Mouse (Mus musculus): Measurements from ENCODE around the gene Ptpn13. TPM values are rescaled to one million over a fixed set of nuclear protein-coding genes. Genes with fewer than 3 reads are reported as not detected.
A peak's percentile ranks its signal among the peaks of the same experiment; 100 is the strongest.

The Ptpn13 gene
- polyA plus RNA-seq, 1 experiment from 2014 or later: 31.1 TPM

DNA sequence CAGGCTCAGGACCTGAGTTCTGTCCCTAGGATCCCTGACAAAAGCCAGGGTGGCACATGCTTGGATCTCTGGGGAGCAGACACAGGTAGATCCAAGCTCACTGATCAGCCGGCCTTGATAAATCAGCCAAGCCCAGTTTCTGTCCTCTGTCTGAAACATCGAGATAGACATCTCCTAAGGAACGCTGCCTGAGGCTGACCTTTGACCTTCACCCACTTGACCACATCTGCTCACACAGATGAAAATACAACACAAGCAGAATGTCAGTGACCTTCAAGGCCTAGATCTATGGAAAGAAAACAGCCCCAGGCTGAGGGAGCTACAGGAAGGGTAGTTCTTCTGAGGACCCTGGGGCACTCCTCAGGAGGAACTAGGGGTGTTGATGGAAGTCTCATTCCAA, 97.4 kb downstream of the Ptpn13 start:
- Histone ChIP-seq H3K27ac (ENCODE audit: low read length) (no peak overlapping the region), H3K9me3 (ENCODE audit: low read length) (no peaks in the 10 kb centered on the region), H3K4me2 (replicated peaks; ENCODE audit: low read depth, low read length) (no peak overlapping the region), H3K4me3 (ENCODE audit: low read length) (no peak overlapping the region), H3K4me1 (ENCODE audit: insufficient read depth, low read length) (peaks cover 6% of the 10 kb centered on the region; the same call in 1 of the 2 replicates), H3K9ac (replicated peaks; ENCODE audit: low read length) (no peak overlapping the region), H3K27me3 (ENCODE audit: insufficient read depth, low read length) (no peaks in the 10 kb centered on the region), H3K36me3 (ENCODE audit: insufficient read depth, low read length) (peaks cover 13% of the 10 kb centered on the region; the same call in 1 of the 2 replicates)
- ATAC-seq (ENCODE audit: low FRiP score, low TSS enrichment): no peak
- WGBS: 37% methylated on average over 3 of the region's 3 CpGs

DNA sequence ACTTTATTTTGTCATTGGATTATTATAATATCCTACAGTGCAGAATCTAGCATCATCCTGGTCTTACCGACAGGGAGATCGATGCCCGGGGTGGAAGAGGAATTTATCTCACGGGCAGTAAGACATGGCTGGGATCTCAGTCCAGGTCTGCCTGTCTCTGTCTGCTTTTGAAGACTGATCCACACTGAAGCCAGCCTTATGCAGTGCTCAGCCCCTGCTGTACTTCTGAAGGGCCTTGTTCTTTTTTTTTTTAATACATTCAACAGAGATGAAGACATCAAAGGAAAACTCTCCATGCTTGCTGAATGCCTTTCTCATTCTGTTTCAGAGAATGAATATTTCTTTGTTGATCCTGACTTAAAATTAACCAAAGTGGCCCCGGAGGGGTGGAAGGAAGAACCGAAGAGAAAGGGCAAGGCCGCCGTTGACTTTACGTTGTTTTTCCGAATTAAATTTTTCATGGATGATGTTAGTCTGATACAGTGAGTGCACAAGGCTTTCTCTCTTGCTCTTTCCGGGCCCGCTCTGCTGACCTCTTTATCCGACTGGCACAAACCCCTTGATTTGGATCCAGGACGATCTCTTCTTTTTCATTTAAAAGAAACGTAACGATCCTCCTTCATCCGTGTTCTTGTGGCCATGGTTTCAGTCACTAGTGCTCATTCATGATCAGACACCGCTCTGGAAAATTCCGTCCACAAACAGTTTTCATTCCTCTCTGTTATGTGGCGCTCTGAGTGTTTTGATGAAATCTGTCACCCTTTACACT, 101.9 kb downstream of the Ptpn13 start:
- Histone ChIP-seq H3K27me3 (ENCODE audit: insufficient read depth, low read length) (no peaks in the 10 kb centered on the region), H3K9ac (replicated peaks; ENCODE audit: low read length) (no peak overlapping the region), H3K4me2 (replicated peaks; ENCODE audit: low read depth, low read length) (no peak overlapping the region), H3K4me1 (ENCODE audit: insufficient read depth, low read length) (no peaks in the 10 kb centered on the region), H3K36me3 (ENCODE audit: insufficient read depth, low read length) (peaks cover 46% of the 10 kb centered on the region), H3K4me3 (ENCODE audit: low read length) (no peak overlapping the region), H3K27ac (ENCODE audit: low read length) (no peak overlapping the region), H3K9me3 (ENCODE audit: low read length) (no peaks in the 10 kb centered on the region)
- WGBS: 82% methylated on average over 20 of the region's 20 CpGs
- no peak for ATAC-seq (ENCODE audit: low FRiP score, low TSS enrichment)

DNA sequence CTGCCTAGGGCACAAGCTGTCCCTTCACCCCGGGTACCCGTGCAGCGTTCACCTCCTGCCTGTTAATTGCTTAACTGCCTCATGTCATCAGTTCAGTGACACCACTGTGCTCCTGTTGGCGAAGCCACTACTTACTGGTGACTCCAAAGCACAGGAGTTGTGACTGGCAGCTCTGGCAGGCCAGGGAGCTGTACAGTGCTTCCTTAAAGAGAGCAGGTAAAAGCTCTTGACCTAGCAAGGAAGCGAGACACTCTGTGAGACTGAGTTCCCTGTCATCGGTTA, 102.4 kb downstream of the Ptpn13 start:
- Histone ChIP-seq H3K4me1 (ENCODE audit: insufficient read depth, low read length) (no peaks in the 10 kb centered on the region), H3K27me3 (ENCODE audit: insufficient read depth, low read length) (no peaks in the 10 kb centered on the region), H3K4me3 (ENCODE audit: low read length) (no peak overlapping the region), H3K9me3 (ENCODE audit: low read length) (no peaks in the 10 kb centered on the region), H3K27ac (ENCODE audit: low read length) (no peak overlapping the region), H3K9ac (replicated peaks; ENCODE audit: low read length) (no peak overlapping the region), H3K36me3 (ENCODE audit: insufficient read depth, low read length) (peaks cover 45% of the 10 kb centered on the region), H3K4me2 (replicated peaks; ENCODE audit: low read depth, low read length) (no peak overlapping the region)
- 56% methylated on average over 6 of the region's 6 CpGs for WGBS
- no peak for ATAC-seq (ENCODE audit: low FRiP score, low TSS enrichment)

DNA sequence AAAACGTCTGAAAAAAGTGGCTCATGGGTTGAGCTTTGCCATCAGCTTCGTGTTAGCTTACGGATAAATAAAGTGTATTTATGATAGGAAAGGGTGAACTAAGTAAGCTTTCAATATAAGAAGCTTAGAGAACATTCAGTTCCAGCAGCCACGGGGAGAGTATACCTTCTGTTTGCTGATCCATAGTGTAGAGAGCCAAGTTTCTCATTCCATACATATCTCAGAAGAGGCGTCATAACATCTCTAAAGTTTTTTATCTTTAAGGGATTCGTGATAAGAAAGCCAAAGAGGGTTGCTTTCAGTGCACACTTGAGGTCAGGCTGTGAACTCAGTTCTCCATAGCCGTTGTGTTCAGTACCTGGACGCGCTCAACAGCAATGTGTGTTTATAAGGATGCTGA, 105.2 kb downstream of the Ptpn13 start:
- WGBS: 90% methylated on average over 9 of the region's 9 CpGs
- Histone ChIP-seq H3K27me3 (ENCODE audit: insufficient read depth, low read length) (no peaks in the 10 kb centered on the region), H3K36me3 (ENCODE audit: insufficient read depth, low read length) (peaks cover 39% of the 10 kb centered on the region), H3K9me3 (ENCODE audit: low read length) (no peaks in the 10 kb centered on the region), H3K4me2 (replicated peaks; ENCODE audit: low read depth, low read length) (no peak overlapping the region), H3K4me1 (ENCODE audit: insufficient read depth, low read length) (0 out of 2 replicates have a peak, but pooled peaks cover 4% of the 10 kb centered on the region), H3K4me3 (ENCODE audit: low read length) (no peak overlapping the region), H3K27ac (ENCODE audit: low read length) (no peak overlapping the region), H3K9ac (replicated peaks; ENCODE audit: low read length) (no peak overlapping the region)
- no peak for ATAC-seq (ENCODE audit: low FRiP score, low TSS enrichment)

DNA sequence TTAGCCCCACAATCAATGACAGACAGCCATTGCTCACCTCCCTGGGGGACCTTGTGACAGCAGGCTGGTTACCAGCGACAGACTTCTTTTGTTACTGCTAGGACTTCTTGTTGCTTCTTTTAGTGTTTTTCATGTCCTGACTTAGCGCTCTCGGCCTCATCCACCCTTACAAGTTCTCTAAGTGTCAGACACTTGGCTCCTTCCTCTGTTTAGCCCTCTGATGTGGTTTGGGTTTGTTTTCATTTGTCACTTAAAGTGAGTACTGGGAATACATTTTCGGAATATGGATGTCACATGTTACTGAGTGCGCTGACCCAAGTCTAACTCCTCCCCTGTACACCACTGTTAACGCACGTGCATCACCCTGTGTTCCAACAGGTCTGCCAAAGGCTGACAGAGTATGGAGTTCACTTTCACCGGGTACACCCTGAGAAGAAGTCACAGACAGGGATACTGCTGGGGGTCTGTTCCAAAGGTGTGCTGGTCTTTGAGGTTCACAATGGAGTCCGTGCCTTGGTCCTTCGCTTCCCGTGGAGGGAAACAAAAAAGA, 107.9 kb downstream of the Ptpn13 start:
- no peak overlapping the region for H3K4me2 ChIP-seq (replicated peaks; ENCODE audit: low read depth, low read length)
- H3K36me3 ChIP-seq (ENCODE audit: insufficient read depth, low read length): peaks cover 35% of the 10 kb centered on the region
- H3K27me3 ChIP-seq (ENCODE audit: insufficient read depth, low read length): no peaks in the 10 kb centered on the region
- H3K27ac ChIP-seq (ENCODE audit: low read length): peak overlapping the region; percentile 70; the same call in 1 of the 2 replicates
- no peaks in the 10 kb centered on the region for H3K9me3 ChIP-seq (ENCODE audit: low read length)
- 0 out of 2 replicates have a peak, but pooled peaks cover 4% of the 10 kb centered on the region for H3K4me1 ChIP-seq (ENCODE audit: insufficient read depth, low read length)
- 68% methylated on average over 11 of the region's 11 CpGs for WGBS
- peak; percentile 71; the same call in 1 of the 2 replicates for ATAC-seq (ENCODE audit: low FRiP score, low TSS enrichment)
- no peak overlapping the region for H3K4me3 ChIP-seq (ENCODE audit: low read length)
- no peak overlapping the region for H3K9ac ChIP-seq (replicated peaks; ENCODE audit: low read length)

DNA sequence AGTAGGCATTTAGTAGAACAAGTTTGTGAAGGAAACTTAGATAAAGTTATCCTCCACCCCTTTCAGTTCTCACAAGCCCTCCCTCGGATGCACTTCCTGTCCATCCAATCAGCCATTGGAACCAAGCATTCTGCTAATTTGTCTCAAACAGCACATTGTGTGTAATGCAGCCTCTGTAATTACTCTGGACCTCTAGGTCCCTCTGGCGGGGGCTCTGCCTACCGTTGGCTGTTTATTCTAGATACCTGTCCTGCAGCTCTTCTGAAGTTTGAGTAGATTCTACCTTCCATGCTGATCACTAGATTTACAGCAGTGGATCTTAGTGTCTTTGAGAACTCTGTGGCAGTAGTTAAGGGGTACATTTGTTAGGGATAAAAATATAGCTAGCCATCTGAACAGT, 109.5 kb downstream of the Ptpn13 start:
- H3K9me3 ChIP-seq (ENCODE audit: low read length): no peaks in the 10 kb centered on the region
- 0 out of 2 replicates have a peak, but pooled peaks cover 4% of the 10 kb centered on the region for H3K4me1 ChIP-seq (ENCODE audit: insufficient read depth, low read length)
- no peak overlapping the region for H3K27ac ChIP-seq (ENCODE audit: low read length)
- ATAC-seq (ENCODE audit: low FRiP score, low TSS enrichment): no peak
- no peak overlapping the region for H3K4me3 ChIP-seq (ENCODE audit: low read length)
- no peak overlapping the region for H3K9ac ChIP-seq (replicated peaks; ENCODE audit: low read length)
- H3K36me3 ChIP-seq (ENCODE audit: insufficient read depth, low read length): peaks cover 27% of the 10 kb centered on the region
- 60% methylated on average over 3 of the region's 3 CpGs for WGBS
- no peak overlapping the region for H3K4me2 ChIP-seq (replicated peaks; ENCODE audit: low read depth, low read length)
- no peaks in the 10 kb centered on the region for H3K27me3 ChIP-seq (ENCODE audit: insufficient read depth, low read length)

DNA sequence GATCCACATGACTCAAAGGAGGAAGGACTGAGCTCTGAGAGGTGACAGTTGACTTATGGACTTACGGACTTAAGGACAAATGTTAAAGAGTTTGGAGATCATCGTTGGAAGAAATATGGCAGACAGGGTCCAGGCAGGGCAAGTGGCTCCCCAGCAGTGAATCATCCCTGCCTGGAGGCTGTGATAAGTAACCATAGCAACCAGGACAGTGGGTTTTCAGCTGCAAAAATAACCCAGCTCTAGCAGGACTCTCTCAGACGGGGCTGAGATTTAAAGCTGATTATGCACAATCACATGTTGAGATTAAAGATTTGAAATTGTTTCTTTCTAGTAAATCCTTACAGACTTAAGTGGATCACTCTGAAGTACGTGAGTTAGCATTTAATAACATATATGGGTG, 112.4 kb downstream of the Ptpn13 start:
- ATAC-seq (ENCODE audit: low FRiP score, low TSS enrichment): no peak
- H3K36me3 ChIP-seq (ENCODE audit: insufficient read depth, low read length): peaks cover 14% of the 10 kb centered on the region; the same call in 1 of the 2 replicates

DNA sequence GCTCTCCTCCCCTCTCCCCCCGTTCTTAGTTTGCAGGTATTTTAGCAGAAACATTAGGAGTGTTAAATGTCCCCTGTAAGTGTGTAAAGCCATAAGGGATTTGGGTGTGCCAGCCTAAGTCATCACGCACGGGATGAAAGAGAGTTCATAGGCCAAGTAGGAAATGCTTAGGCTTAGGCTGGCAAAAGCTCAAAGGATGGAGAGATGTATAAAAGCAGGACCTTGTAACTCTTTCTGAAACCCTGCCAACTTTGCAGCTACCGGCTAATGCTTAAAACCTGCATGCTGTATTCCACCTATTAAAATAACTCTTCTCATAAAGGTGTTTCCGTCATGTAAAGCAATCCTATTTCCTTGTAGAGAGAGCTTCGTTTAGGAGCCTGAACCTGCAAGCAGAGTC, 115.6 kb downstream of the Ptpn13 start:
- H3K27me3 ChIP-seq (ENCODE audit: insufficient read depth, low read length): no peaks in the 10 kb centered on the region
- H3K4me3 ChIP-seq (ENCODE audit: low read length): no peak overlapping the region
- H3K4me2 ChIP-seq (replicated peaks; ENCODE audit: low read depth, low read length): no peak overlapping the region
- H3K27ac ChIP-seq (ENCODE audit: low read length): no peak overlapping the region
- peaks cover 15% of the 10 kb centered on the region; the same call in 1 of the 2 replicates for H3K36me3 ChIP-seq (ENCODE audit: insufficient read depth, low read length)
- H3K9me3 ChIP-seq (ENCODE audit: low read length): no peaks in the 10 kb centered on the region
- ATAC-seq (ENCODE audit: low FRiP score, low TSS enrichment): no peak
- H3K4me1 ChIP-seq (ENCODE audit: insufficient read depth, low read length): no peaks in the 10 kb centered on the region
- no peak overlapping the region for H3K9ac ChIP-seq (replicated peaks; ENCODE audit: low read length)
- 75% methylated on average over 6 of the region's 6 CpGs for WGBS

More for the DNA sequence above, 112.4 kb downstream of the Ptpn13 start:
- Histone ChIP-seq H3K4me3 (ENCODE audit: low read length) (no peak overlapping the region), H3K9ac (replicated peaks; ENCODE audit: low read length) (no peak overlapping the region), H3K4me2 (replicated peaks; ENCODE audit: low read depth, low read length) (no peak overlapping the region), H3K27ac (ENCODE audit: low read length) (no peak overlapping the region), H3K27me3 (ENCODE audit: insufficient read depth, low read length) (no peaks in the 10 kb centered on the region), H3K9me3 (ENCODE audit: low read length) (no peaks in the 10 kb centered on the region), H3K4me1 (ENCODE audit: insufficient read depth, low read length) (0 out of 2 replicates have a peak, but pooled peaks cover 3% of the 10 kb centered on the region)
- WGBS: 41% methylated on average over 4 of the region's 4 CpGs

DNA sequence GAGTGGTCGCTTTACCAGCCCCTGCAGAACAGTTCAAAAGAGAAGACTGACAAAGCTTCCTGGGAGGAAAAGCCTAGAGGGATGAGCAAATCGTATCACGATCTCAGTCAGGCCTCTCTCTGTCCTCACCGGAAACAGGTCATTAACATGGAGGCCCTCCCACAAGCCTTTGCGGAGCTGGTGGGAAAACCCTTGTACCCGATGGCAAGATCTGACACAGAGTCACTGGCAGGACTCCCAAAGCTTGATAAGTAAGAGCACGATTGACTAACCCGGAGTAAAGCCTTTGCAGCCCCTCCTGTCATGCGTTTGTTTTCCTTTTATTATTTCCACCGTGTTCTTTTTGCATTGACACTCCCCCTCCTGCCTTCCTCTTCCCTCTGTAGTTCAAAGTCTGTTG, 116.1 kb downstream of the Ptpn13 start:
- Histone ChIP-seq H3K27me3 (ENCODE audit: insufficient read depth, low read length) (no peaks in the 10 kb centered on the region), H3K9ac (replicated peaks; ENCODE audit: low read length) (no peak overlapping the region), H3K36me3 (ENCODE audit: insufficient read depth, low read length) (peaks cover 18% of the 10 kb centered on the region; the same call in 1 of the 2 replicates), H3K4me3 (ENCODE audit: low read length) (no peak overlapping the region), H3K4me2 (replicated peaks; ENCODE audit: low read depth, low read length) (no peak overlapping the region), H3K27ac (ENCODE audit: low read length) (no peak overlapping the region), H3K4me1 (ENCODE audit: insufficient read depth, low read length) (no peaks in the 10 kb centered on the region), H3K9me3 (ENCODE audit: low read length) (no peaks in the 10 kb centered on the region)
- no peak for ATAC-seq (ENCODE audit: low FRiP score, low TSS enrichment)
- 52% methylated on average over 10 of the region's 10 CpGs for WGBS

DNA sequence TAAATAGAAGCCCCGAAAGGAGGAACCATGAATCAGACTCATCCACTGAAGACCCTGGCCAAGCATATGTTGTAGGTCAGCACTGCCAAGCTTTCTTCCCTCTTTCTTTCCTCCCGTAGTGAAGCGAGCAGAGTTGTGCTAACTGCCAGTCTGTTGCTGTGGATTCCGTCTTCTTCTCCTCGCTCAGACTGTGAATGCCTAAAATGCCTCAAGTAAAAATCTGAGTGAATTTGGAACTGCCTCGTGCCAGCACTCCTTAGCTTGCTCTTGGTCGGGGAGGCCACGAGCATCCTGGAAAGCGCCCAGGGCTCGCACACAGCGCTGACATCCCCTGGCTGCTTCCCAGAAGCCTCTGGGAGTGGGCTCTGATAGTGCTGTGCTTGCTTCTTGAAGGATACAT, 116.5 kb downstream of the Ptpn13 start:
- Histone ChIP-seq H3K9ac (replicated peaks; ENCODE audit: low read length) (no peak overlapping the region), H3K4me2 (replicated peaks; ENCODE audit: low read depth, low read length) (no peak overlapping the region), H3K27me3 (ENCODE audit: insufficient read depth, low read length) (no peaks in the 10 kb centered on the region), H3K4me1 (ENCODE audit: insufficient read depth, low read length) (no peaks in the 10 kb centered on the region), H3K27ac (ENCODE audit: low read length) (no peak overlapping the region), H3K9me3 (ENCODE audit: low read length) (no peaks in the 10 kb centered on the region), H3K4me3 (ENCODE audit: low read length) (no peak overlapping the region), H3K36me3 (ENCODE audit: insufficient read depth, low read length) (peaks cover 17% of the 10 kb centered on the region; the same call in 1 of the 2 replicates)
- no peak for ATAC-seq (ENCODE audit: low FRiP score, low TSS enrichment)
- WGBS: 82% methylated on average over 11 of the region's 11 CpGs

Data from kidney, embryonic 16.5 days (tissue).